Mouse (Mus musculus): ENCODE measurements around the gene Olfr1342.

GRCm38 (mm10) chr4:118708086-118708485 is 15.5 kb upstream of the Olfr1342 start:
- TF ChIP-seq CTCF (IDR thresholded peaks at IDR 0.05), result no peak
- no peak for TF ChIP-seq EP300 (IDR thresholded peaks at IDR 0.05)
